Mouse (Mus musculus): ENCODE results near the gene Map1b. TPM values are rescaled to one million over a fixed set of nuclear protein-coding genes. Genes with fewer than 3 reads are reported as not detected.

Gene Map1b
- polyA plus RNA-seq, 1 experiment from 2014 or later, result 55.1 TPM

GRCm38 (mm10) chr13:99539288-99539687 lies 22.9 kb upstream of the Map1b start:
- WGBS, result 70% methylated on average over 5 of the region's 5 CpGs
- ATAC-seq (ENCODE audit: low FRiP score, low TSS enrichment), result no peak
- H3K4me1 ChIP-seq (ENCODE audit: control insufficient read depth, insufficient read depth, low read length), result 0 out of 2 replicates have a peak, but pooled peaks cover 5% of the 10 kb centered on the region

DNA sequence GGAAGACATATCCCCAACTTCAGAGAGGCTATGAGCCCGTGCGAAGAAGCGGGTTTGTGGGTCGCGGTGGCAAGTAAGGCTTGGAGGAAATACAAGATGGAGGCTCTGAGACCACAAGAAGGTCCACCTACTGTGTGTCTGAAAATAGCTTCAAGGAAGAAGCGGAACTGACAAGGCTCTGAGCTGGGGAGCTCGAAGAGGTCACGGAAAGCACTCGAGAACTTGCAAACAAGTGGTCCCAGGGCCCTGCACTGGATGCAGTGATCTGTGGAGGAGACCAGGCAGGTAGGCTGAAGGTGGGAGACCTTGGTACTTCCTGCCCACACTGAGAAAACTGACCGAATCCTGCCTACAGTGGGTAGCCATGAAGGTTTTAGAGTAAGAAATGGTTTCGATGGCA lies 22.5 kb upstream of the Map1b start:
- Histone ChIP-seq H3K9ac (ENCODE audit: low read depth, low read length) (no peak overlapping the region), H3K27me3 (ENCODE audit: control insufficient read depth, insufficient read depth, low read length) (no peaks in the 10 kb centered on the region), H3K27ac (ENCODE audit: low read depth, low read length) (no peak overlapping the region), H3K36me3 (ENCODE audit: control insufficient read depth, insufficient read depth, low read length) (no peaks in the 10 kb centered on the region), H3K4me3 (ENCODE audit: low read length) (no peak overlapping the region), H3K9me3 (ENCODE audit: control insufficient read depth, low read length) (no peaks in the 10 kb centered on the region), H3K4me1 (ENCODE audit: control insufficient read depth, insufficient read depth, low read length) (0 out of 2 replicates have a peak, but pooled peaks cover 5% of the 10 kb centered on the region), H3K4me2 (replicated peaks; ENCODE audit: low read depth, low read length) (no peak overlapping the region)
- 96% methylated on average over 11 of the region's 11 CpGs for WGBS
- ATAC-seq (ENCODE audit: low FRiP score, low TSS enrichment), result no peak

More at GRCm38 (mm10) chr13:99539288-99539687, 22.9 kb upstream of the Map1b start:
- no peak overlapping the region for H3K4me3 ChIP-seq (ENCODE audit: low read length)
- no peaks in the 10 kb centered on the region for H3K36me3 ChIP-seq (ENCODE audit: control insufficient read depth, insufficient read depth, low read length)
- H3K9me3 ChIP-seq (ENCODE audit: control insufficient read depth, low read length), result no peaks in the 10 kb centered on the region
- no peaks in the 10 kb centered on the region for H3K27me3 ChIP-seq (ENCODE audit: control insufficient read depth, insufficient read depth, low read length)
- H3K4me2 ChIP-seq (replicated peaks; ENCODE audit: low read depth, low read length), result no peak overlapping the region
- no peak overlapping the region for H3K9ac ChIP-seq (ENCODE audit: low read depth, low read length)
- no peak overlapping the region for H3K27ac ChIP-seq (ENCODE audit: low read depth, low read length)

GRCm38 (mm10) chr13:99537908-99538513 lies 21.7 kb upstream of the Map1b start:
- Histone ChIP-seq H3K9me3 (ENCODE audit: control insufficient read depth, low read length) (no peaks in the 10 kb centered on the region), H3K36me3 (ENCODE audit: control insufficient read depth, insufficient read depth, low read length) (no peaks in the 10 kb centered on the region), H3K27me3 (ENCODE audit: control insufficient read depth, insufficient read depth, low read length) (no peaks in the 10 kb centered on the region), H3K4me1 (ENCODE audit: control insufficient read depth, insufficient read depth, low read length) (0 out of 2 replicates have a peak, but pooled peaks cover 5% of the 10 kb centered on the region), H3K4me3 (ENCODE audit: low read length) (no peak overlapping the region), H3K27ac (ENCODE audit: low read depth, low read length) (no peak overlapping the region), H3K4me2 (replicated peaks; ENCODE audit: low read depth, low read length) (no peak overlapping the region), H3K9ac (ENCODE audit: low read depth, low read length) (no peak overlapping the region)
- ATAC-seq (ENCODE audit: low FRiP score, low TSS enrichment), result no peak
- 28% methylated on average over 8 of the region's 8 CpGs for WGBS

DNA sequence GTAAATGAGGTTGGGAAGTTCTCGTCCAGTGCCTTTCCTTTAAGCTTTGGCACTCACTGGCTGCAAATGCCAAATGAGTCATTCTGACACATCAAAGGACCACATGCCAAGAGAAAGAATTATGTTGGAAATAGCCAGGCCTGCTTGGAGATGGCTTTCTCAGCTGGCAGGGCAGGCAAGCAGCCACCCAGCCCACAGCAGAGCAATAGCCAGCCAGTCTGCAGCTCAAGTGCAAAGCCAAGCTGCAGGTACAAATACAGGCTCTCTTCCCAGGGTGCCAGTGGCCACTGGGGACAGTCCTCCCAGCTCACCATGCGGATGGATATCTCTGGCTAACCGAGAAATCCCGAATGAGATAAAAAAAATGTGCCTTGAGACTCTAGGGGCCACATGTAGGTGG lies 12.1 kb upstream of the Map1b start:
- Histone ChIP-seq H3K4me1 (ENCODE audit: control insufficient read depth, insufficient read depth, low read length) (no peaks in the 10 kb centered on the region), H3K9me3 (ENCODE audit: control insufficient read depth, low read length) (no peaks in the 10 kb centered on the region), H3K4me2 (replicated peaks; ENCODE audit: low read depth, low read length) (no peak overlapping the region), H3K27me3 (ENCODE audit: control insufficient read depth, insufficient read depth, low read length) (no peaks in the 10 kb centered on the region), H3K9ac (ENCODE audit: low read depth, low read length) (no peak overlapping the region), H3K4me3 (ENCODE audit: low read length) (no peak overlapping the region), H3K27ac (ENCODE audit: low read depth, low read length) (no peak overlapping the region), H3K36me3 (ENCODE audit: control insufficient read depth, insufficient read depth, low read length) (no peaks in the 10 kb centered on the region)
- no peak for ATAC-seq (ENCODE audit: low FRiP score, low TSS enrichment)
- 71% methylated on average over 4 of the region's 4 CpGs for WGBS

DNA sequence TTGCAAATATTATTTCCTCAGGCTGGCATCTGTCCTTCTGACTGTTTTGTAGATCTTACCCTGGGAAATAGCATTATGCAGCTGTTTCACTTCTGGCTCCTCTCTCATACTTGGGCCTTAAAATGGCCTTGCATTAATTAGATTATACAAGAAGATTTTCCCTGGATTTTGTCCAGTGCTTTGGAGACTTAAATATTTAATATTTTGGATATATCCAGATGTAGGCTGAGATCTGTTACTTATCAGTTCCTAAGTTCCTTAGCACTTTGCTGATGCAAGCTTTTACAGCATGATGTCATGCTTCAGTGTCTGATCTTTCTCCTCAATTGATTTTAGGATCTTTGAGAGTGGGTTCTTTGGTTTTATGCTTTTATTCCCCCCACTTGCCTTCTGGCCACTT lies 11.6 kb upstream of the Map1b start:
- no peaks in the 10 kb centered on the region for H3K4me1 ChIP-seq (ENCODE audit: control insufficient read depth, insufficient read depth, low read length)
- no peak overlapping the region for H3K4me3 ChIP-seq (ENCODE audit: low read length)
- H3K36me3 ChIP-seq (ENCODE audit: control insufficient read depth, insufficient read depth, low read length), result no peaks in the 10 kb centered on the region
- H3K27ac ChIP-seq (ENCODE audit: low read depth, low read length), result no peak overlapping the region
- ATAC-seq (ENCODE audit: low FRiP score, low TSS enrichment), result no peak
- no peak overlapping the region for H3K9ac ChIP-seq (ENCODE audit: low read depth, low read length)
- H3K27me3 ChIP-seq (ENCODE audit: control insufficient read depth, insufficient read depth, low read length), result no peaks in the 10 kb centered on the region
- no peak overlapping the region for H3K4me2 ChIP-seq (replicated peaks; ENCODE audit: low read depth, low read length)
- H3K9me3 ChIP-seq (ENCODE audit: control insufficient read depth, low read length), result no peaks in the 10 kb centered on the region

- H3K9ac ChIP-seq (ENCODE audit: low read depth, low read length), result no peak overlapping the region
Measured at GRCm38 (mm10) chr13:99525491-99525890, 9.2 kb upstream of the Map1b start.

DNA sequence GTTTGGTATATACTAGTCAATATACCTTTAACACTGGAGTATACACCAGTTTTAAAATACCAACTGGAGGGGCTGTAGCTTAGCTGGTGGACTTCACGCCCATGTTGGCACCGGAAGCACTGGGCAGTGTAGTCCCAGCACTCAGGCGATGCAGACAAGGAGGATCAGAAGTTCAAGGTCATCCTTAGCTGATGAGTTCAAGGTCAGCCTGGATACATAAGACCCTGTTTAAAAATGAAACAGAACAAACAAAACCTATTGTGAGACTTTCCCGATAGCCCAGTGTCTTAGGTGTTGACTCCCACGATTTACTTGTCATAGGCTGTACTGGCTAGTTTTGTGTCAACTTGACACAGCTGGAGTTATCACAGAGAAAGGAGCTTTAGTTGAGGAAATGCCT lies 1.5 kb upstream of the Map1b start:
- Histone ChIP-seq H3K27me3 (ENCODE audit: control insufficient read depth, insufficient read depth, low read length) (no peaks in the 10 kb centered on the region), H3K4me3 (ENCODE audit: low read length) (no peak overlapping the region), H3K36me3 (ENCODE audit: control insufficient read depth, insufficient read depth, low read length) (no peaks in the 10 kb centered on the region), H3K9ac (ENCODE audit: low read depth, low read length) (no peak overlapping the region), H3K9me3 (ENCODE audit: control insufficient read depth, low read length) (no peaks in the 10 kb centered on the region), H3K4me1 (ENCODE audit: control insufficient read depth, insufficient read depth, low read length) (peaks cover 11% of the 10 kb centered on the region; the same call in 1 of the 2 replicates), H3K27ac (ENCODE audit: low read depth, low read length) (no peak overlapping the region), H3K4me2 (replicated peaks; ENCODE audit: low read depth, low read length) (no peak overlapping the region)
- no peak for ATAC-seq (ENCODE audit: low FRiP score, low TSS enrichment)
- 90% methylated on average over 5 of the region's 5 CpGs for WGBS

More at GRCm38 (mm10) chr13:99525491-99525890, 9.2 kb upstream of the Map1b start:
- no peak overlapping the region for H3K27ac ChIP-seq (ENCODE audit: low read depth, low read length)
- H3K27me3 ChIP-seq (ENCODE audit: control insufficient read depth, insufficient read depth, low read length), result no peaks in the 10 kb centered on the region
- no peak for ATAC-seq (ENCODE audit: low FRiP score, low TSS enrichment)
- no peaks in the 10 kb centered on the region for H3K9me3 ChIP-seq (ENCODE audit: control insufficient read depth, low read length)
- no peaks in the 10 kb centered on the region for H3K4me1 ChIP-seq (ENCODE audit: control insufficient read depth, insufficient read depth, low read length)
- no peak overlapping the region for H3K4me2 ChIP-seq (replicated peaks; ENCODE audit: low read depth, low read length)
- no peaks in the 10 kb centered on the region for H3K36me3 ChIP-seq (ENCODE audit: control insufficient read depth, insufficient read depth, low read length)
- 82% methylated on average over 8 of the region's 8 CpGs for WGBS
- no peak overlapping the region for H3K4me3 ChIP-seq (ENCODE audit: low read length)

GRCm38 (mm10) chr13:99515736-99516447 lies 448 bp downstream of the Map1b start:
- no peaks in the 10 kb centered on the region for H3K36me3 ChIP-seq (ENCODE audit: control insufficient read depth, insufficient read depth, low read length)
- H3K27ac ChIP-seq (ENCODE audit: low read depth, low read length), result 0 out of 2 replicates have a peak overlapping the region, but pooled peaks have one; percentile 15
- 1% methylated on average over 35 of the region's 44 CpGs for WGBS
- peaks cover 11% of the 10 kb centered on the region; the same call in 1 of the 2 replicates for H3K4me1 ChIP-seq (ENCODE audit: control insufficient read depth, insufficient read depth, low read length)
- peak overlapping the region; percentile 65 for H3K4me3 ChIP-seq (ENCODE audit: low read length)
- peak overlapping the region; percentile 67 for H3K9ac ChIP-seq (ENCODE audit: low read depth, low read length)
- no peaks in the 10 kb centered on the region for H3K27me3 ChIP-seq (ENCODE audit: control insufficient read depth, insufficient read depth, low read length)
- H3K4me2 ChIP-seq (replicated peaks; ENCODE audit: low read depth, low read length), result peak overlapping the region; percentile 96
- no peaks in the 10 kb centered on the region for H3K9me3 ChIP-seq (ENCODE audit: control insufficient read depth, low read length)
- ATAC-seq (ENCODE audit: low FRiP score, low TSS enrichment), result peak; percentile 5

DNA sequence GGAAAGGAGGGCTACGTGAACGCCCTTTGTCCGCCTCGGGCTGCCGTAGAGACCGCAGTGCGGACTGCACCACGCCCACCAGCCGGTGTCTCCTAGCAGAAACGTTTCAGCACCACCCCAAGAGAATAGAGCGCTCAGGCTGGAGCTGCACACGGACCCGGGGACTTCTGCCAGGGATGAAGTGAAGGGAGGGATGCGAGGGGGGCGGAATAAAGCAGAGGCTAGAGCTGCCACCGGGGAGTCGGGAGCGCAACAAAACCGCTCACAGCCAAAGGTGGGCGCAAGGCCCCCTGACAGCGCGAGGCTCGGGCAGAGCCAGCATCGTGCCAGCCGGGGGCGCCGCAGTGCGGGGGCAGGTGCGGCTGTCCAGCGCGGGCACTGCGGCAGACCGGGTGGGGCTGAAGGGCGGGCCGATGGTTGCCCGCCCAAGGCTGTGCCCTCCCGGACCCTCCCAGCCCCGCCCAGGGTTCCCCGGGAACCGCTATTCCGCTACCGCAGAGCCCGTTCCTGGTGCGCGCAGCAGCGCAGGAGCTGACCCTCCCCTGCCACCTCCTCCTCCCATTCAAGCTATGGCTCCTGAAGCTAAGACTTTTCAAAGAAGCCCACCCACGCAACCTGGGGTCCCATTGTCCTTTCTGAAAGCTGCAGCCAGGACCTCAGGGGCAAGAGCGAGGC lies 1.3 kb downstream of the Map1b start:
- Histone ChIP-seq H3K4me2 (replicated peaks; ENCODE audit: low read depth, low read length) (peak overlapping the region; percentile 96), H3K9me3 (ENCODE audit: control insufficient read depth, low read length) (no peaks in the 10 kb centered on the region), H3K27ac (ENCODE audit: low read depth, low read length) (no peak overlapping the region; the same call in 1 of the 2 replicates), H3K36me3 (ENCODE audit: control insufficient read depth, insufficient read depth, low read length) (no peaks in the 10 kb centered on the region), H3K4me3 (ENCODE audit: low read length) (peak overlapping the region; percentile 65), H3K27me3 (ENCODE audit: control insufficient read depth, insufficient read depth, low read length) (no peaks in the 10 kb centered on the region), H3K4me1 (ENCODE audit: control insufficient read depth, insufficient read depth, low read length) (peaks cover 11% of the 10 kb centered on the region; the same call in 1 of the 2 replicates), H3K9ac (ENCODE audit: low read depth, low read length) (peak overlapping the region; percentile 67)
- ATAC-seq (ENCODE audit: low FRiP score, low TSS enrichment), result peak; percentile 76
- under 1% methylated on average over 37 of the region's 48 CpGs for whole genome bisulfite sequencing
